Mouse (Mus musculus) spleen, adult 2 months (tissue): ENCODE data around the gene Lrrc37a. TPM values are rescaled to one million over a fixed set of nuclear protein-coding genes. Genes with fewer than 3 reads are reported as not detected.

ENCODE experiments used
- DNase-seq, 2 experiments: peaks; one replicate each; pipeline versions ENCODE4 v3.0.0 to v3.0.0-alpha.2; 2012 to 2021; ENCODE audit warnings: low spot score in 2 of 2, low read depth in 1 of 2
- H3K27ac ChIP-seq: fragments of 200-500 bp; 2 replicates; pipeline ENCODE4 v1.5.1; 2012; ENCODE audit warnings: low read length, inconsistent platforms; ENCODE audit not compliant: insufficient read depth
- H3K27me3 ChIP-seq: fragments of 200-500 bp; 2 replicates; pipeline ENCODE4 v1.6.1; 2012; ENCODE audit warnings: mild to moderate bottlenecking, moderate library complexity, low read length, inconsistent platforms; ENCODE audit not compliant: control insufficient read depth, insufficient read depth
- H3K36me3 ChIP-seq: fragments of 200-500 bp; 2 replicates; pipeline ENCODE4 v1.6.1; 2012; ENCODE audit warnings: mild to moderate bottlenecking, low read length, inconsistent platforms; ENCODE audit not compliant: control insufficient read depth, insufficient read depth
- H3K4me1 ChIP-seq: fragments of 200-500 bp; 2 replicates; pipeline ENCODE4 v1.6.1; 2011; ENCODE audit warnings: inconsistent platforms; ENCODE audit not compliant: control insufficient read depth, insufficient read depth, insufficient read length
- H3K4me3 ChIP-seq: fragments of 200-500 bp; 2 replicates; pipeline ENCODE4 v1.5.1; 2011; ENCODE audit warnings: mild to moderate bottlenecking, inconsistent platforms; ENCODE audit not compliant: insufficient read depth, insufficient read length; ENCODE audit errors: extremely low read depth
- CTCF ChIP-seq: fragments of 200-500 bp; IDR thresholded peaks from 2 replicates; pipeline ENCODE4 v1.5.1; 2011; ENCODE audit warnings: mild to moderate bottlenecking, inconsistent platforms; ENCODE audit not compliant: insufficient read depth, insufficient read length, insufficient replicate concordance; ENCODE audit errors: extremely low read depth
- POLR2A ChIP-seq: fragments of 200-500 bp; IDR thresholded peaks from 2 replicates; pipeline ENCODE4 v1.6.1; 2011; ENCODE audit warnings: low read depth, low read length, inconsistent platforms
- WGBS: fragments of 180-500 bp; shearing (Covaris S2); methylation state at CpG from one replicate; pipeline ENCODE4 v1.1.7; 2018; 5-methylcytosine and 5-hydroxymethylcytosine counted together
- polyA plus RNA-seq: library from polyadenylated mRNA; depleted of rRNA; stranded (reverse); fragments of >200 nt; gene quantifications from 2 replicates; pipeline ENCODE4 v1.2.3, GENCODE M21; 2012; rRNA removed

Gene Lrrc37a
- polyA plus RNA-seq, 1 experiment, result not detected

DNA sequence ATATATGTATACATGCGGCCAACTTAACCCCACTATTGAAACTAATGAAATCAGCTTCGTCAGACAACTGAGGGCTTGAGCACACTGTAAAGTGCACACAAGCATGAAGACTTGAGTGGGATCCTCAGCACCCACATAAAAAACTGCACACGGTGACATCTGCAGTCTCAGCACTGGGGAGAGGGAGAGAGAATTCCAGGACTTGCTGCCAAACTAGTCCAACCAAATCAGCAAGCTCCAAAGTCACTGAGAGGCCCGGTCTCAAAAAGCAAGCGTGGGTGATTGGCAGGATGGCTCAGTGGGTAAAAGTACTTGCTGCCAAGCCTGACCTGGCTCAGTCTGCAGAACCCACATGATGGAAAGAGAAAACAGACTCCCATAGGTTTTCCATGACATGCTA is 101.7 kb downstream of the Lrrc37a start:
- no peak overlapping the region for H3K4me3 ChIP-seq
- peaks cover 9% of the 10 kb centered on the region for H3K36me3 ChIP-seq
- DNase-seq, result no peak
- no peak overlapping the region for H3K27ac ChIP-seq
- no peaks in the 10 kb centered on the region for H3K27me3 ChIP-seq
- 95% methylated on average over 5 of the region's 5 CpGs for WGBS
- H3K4me1 ChIP-seq, result no peaks in the 10 kb centered on the region; the same call in 1 of the 2 replicates
- no peak for TF ChIP-seq CTCF
- TF ChIP-seq POLR2A, result no peak

DNA sequence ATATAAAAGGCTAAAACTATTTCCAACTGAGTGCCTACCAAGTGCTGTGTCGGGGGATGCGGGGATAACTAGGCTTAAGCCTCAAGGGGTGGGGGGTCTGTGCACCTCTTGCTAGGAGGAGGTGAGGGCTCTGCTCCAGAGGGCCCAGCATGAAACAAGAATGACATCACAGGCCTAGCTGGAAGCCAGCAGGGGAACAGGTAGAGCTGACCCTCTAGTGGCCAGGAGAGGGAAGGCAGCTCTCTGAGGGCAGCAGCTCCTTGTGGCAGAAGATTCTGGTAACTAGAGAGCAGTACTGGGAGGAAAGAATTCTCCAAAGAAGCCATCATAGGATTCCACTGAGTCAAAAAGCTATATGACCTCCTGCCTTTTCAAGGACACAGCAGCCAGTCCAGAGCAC is 102.2 kb downstream of the Lrrc37a start:
- 92% methylated on average over 2 of the region's 2 CpGs for WGBS
- Histone ChIP-seq H3K27ac (no peak overlapping the region), H3K27me3 (no peaks in the 10 kb centered on the region), H3K4me3 (no peak overlapping the region), H3K4me1 (no peaks in the 10 kb centered on the region; the same call in 1 of the 2 replicates), H3K36me3 (peaks cover 9% of the 10 kb centered on the region)
- TF ChIP-seq CTCF (peak; percentile 77; the same call in 1 of the 2 replicates), POLR2A (no peak)
- DNase-seq, result peak in 1 of 2 experiments; percentile 71

Other genes starting within 250 kb of the Lrrc37a start
- 49.6 and 57.7 TPM in 2 replicates for gene Map3k14, start 237.1 kb downstream of the Lrrc37a start, polyA plus RNA-seq
- gene Arhgap27, start 140.9 kb downstream of the Lrrc37a start, polyA plus RNA-seq, result 90.0 and 101 TPM in 2 replicates
- 26.8 and 27.5 TPM in 2 replicates for gene Plekhm1, start 91.9 kb downstream of the Lrrc37a start, polyA plus RNA-seq
- gene Gm884, start 116.5 kb upstream of the Lrrc37a start, polyA plus RNA-seq, result not detected in 2 replicates
- gene Lyzl6, start 134.3 kb upstream of the Lrrc37a start, polyA plus RNA-seq, result not detected in 2 replicates
- not detected in 2 replicates for gene Rprml, start 145.0 kb upstream of the Lrrc37a start, polyA plus RNA-seq
- 57.4 and 58.5 TPM in 2 replicates for gene Gosr2, start 193.3 kb upstream of the Lrrc37a start, polyA plus RNA-seq
- 0.16 and 0.18 TPM in 2 replicates for gene Wnt9b, start 245.2 kb upstream of the Lrrc37a start, polyA plus RNA-seq